Mouse (Mus musculus): ENCODE results near the gene Cyb5d1.

Gene Cyb5d1

GRCm38 (mm10) chr11:69377766-69378165 lies 17.7 kb downstream of the Cyb5d1 start:
- no peak for DNase-seq

- DNase-seq, result no peak
Measured at GRCm38 (mm10) chr11:69375646-69376045, 19.8 kb downstream of the Cyb5d1 start.

- no peak for DNase-seq
Measured at GRCm38 (mm10) chr11:69373223-69373965, 22.0 kb downstream of the Cyb5d1 start.

GRCm38 (mm10) chr11:69372780-69373170 lies 22.7 kb downstream of the Cyb5d1 start:
- DNase-seq, result peak; percentile 69

GRCm38 (mm10) chr11:69372056-69372779 lies 23.2 kb downstream of the Cyb5d1 start:
- peak; percentile 97 for DNase-seq

- peak; percentile 46 for DNase-seq
Measured at GRCm38 (mm10) chr11:69371601-69372000, 23.8 kb downstream of the Cyb5d1 start.

GRCm38 (mm10) chr11:69370817-69371215 lies 24.6 kb downstream of the Cyb5d1 start:
- no peak for DNase-seq

- DNase-seq, result no peak
Measured at GRCm38 (mm10) chr11:69369990-69370816, 25.2 kb downstream of the Cyb5d1 start.

GRCm38 (mm10) chr11:69369215-69369989 lies 26.0 kb downstream of the Cyb5d1 start, which contains the start of gene Chd3:
Chd3 (minus strand) TSS chr11:69369406.
- DNase-seq, result no peak

GRCm38 (mm10) chr11:69368356-69369214 lies 26.8 kb downstream of the Cyb5d1 start:
- peak; percentile 56 for DNase-seq

GRCm38 (mm10) chr11:69367616-69368355 lies 27.6 kb downstream of the Cyb5d1 start:
- DNase-seq, result no peak

- DNase-seq, result no peak
Measured at GRCm38 (mm10) chr11:69366855-69367615, 28.4 kb downstream of the Cyb5d1 start.

- DNase-seq, result peak; percentile 84
Measured at GRCm38 (mm10) chr11:69366157-69366854, 29.1 kb downstream of the Cyb5d1 start.

- no peak for DNase-seq
Measured at GRCm38 (mm10) chr11:69365722-69366121, 29.7 kb downstream of the Cyb5d1 start.

- peak; percentile 92 for DNase-seq
Measured at GRCm38 (mm10) chr11:69364910-69365309, 30.5 kb downstream of the Cyb5d1 start.

GRCm38 (mm10) chr11:69364376-69364775 lies 31.1 kb downstream of the Cyb5d1 start:
- no peak for DNase-seq

GRCm38 (mm10) chr11:69362479-69362878 lies 33.0 kb downstream of the Cyb5d1 start:
- no peak for DNase-seq

GRCm38 (mm10) chr11:69362021-69362420 lies 33.4 kb downstream of the Cyb5d1 start:
- no peak for DNase-seq

GRCm38 (mm10) chr11:69357690-69358089 lies 37.7 kb downstream of the Cyb5d1 start:
- no peak for DNase-seq
